Mouse (Mus musculus): ENCODE measurements around the gene Gm28042.

DNA sequence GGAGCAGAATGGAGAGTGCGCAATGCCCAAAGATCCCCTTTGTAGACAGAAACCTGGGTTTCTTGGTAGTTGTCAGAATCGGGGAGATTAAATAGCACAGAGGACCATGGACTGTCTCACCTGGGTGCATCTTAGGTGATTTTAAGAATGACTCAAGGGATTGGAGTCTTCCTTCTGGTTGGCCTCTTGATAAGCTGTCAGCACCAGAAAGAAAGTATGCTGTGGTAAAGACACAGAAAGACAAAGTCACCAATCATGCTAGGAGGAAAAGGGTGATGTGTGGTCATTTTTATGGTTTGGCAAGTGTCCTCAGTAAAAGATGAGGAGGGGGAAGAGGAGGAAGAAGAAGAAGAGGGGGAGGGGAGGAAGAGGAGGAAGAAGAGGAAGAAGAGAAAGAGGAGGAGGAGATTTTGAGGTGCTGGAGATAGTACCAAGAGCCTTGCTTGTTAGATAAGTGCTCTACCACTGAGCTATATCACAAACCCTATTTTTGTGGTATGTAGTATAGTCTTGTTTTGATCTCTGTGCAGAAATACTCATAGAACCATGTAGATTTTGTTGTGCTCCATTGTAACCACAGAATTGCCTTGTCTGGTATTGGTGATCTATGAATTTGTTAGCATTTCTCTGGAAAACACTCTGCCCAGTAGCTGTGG is 13.3 kb upstream of the Gm28042 start:
- no peak for TF ChIP-seq EP300 (optimal IDR thresholded peaks at IDR 0.05)
- TF ChIP-seq CTCF (IDR thresholded peaks at IDR 0.05; ENCODE audit: low read depth): no peak

Measured in stomach, postnatal 0 days (tissue).